8 mouse cellular contexts compared by ENCODE assay signal in the genomic region with DNA sequence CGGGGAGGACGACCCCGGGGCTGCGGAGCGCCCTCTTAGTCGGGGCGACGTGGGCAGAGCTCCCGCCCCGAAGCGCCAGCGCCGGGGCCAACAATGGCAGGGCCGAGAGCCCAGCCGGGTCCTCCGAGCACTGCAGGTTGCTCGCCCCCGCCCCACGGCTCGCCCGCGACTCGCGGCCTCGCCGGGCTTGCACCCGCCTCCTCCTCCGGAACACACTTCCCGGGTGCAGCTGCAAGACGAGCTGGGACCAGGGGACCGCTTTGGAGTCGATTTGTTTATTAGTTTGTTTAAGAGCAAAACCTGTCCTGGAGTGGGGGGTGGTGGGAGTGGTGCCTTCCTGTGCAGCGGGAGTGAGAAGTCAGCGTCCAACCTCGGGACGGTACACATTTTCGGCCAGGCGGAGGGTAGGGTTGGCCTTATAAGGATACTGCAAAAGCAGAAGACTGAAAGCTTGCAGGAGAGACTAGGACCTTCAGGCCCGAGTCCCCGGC. TPM values are rescaled to one million over a fixed set of nuclear protein-coding genes. Genes with fewer than 3 reads are reported as not detected.
DNase-seq lines count a peak whose midpoint lies in the region; ATAC-seq and TF ChIP-seq lines count a peak whose summit lies in the region.

No protein-coding gene starts in this region.

- no peak for DNase-seq in kidney, adult 9 months
- peak; percentile 47 for DNase-seq in adrenal gland, postnatal 25 days
- DNase-seq in forebrain, embryonic 14.5 days (ENCODE audit: low spot score), result peak; percentile 60
- DNase-seq in lung, embryonic 14.5 days, result peak; percentile 56
- no peak for DNase-seq in layer of hippocampus, adult 9-11 months

- peak overlapping the region; percentile 63; the same call in 1 of the 2 replicates for H3K27ac ChIP-seq in kidney, embryonic 14.5 days (ENCODE audit: low read depth, low read length)
- H3K27ac ChIP-seq in forebrain, embryonic 14.5 days (ENCODE audit: low read depth, low read length), result peak overlapping the region; percentile 98
- H3K27ac ChIP-seq in hindbrain, embryonic 16.5 days (ENCODE audit: low read depth, low read length), result peak overlapping the region; percentile 94
- H3K27ac ChIP-seq in lung, embryonic 14.5 days (ENCODE audit: low read depth), result peak overlapping the region; percentile 83

- peak overlapping the region; percentile 85 for H3K9ac ChIP-seq in kidney, embryonic 14.5 days (ENCODE audit: low read depth, low read length)
- peak overlapping the region; percentile 100 for H3K9ac ChIP-seq in forebrain, embryonic 14.5 days (ENCODE audit: low read length)
- H3K9ac ChIP-seq in hindbrain, embryonic 16.5 days (ENCODE audit: low read depth, low read length), result peak overlapping the region; percentile 99
- H3K9ac ChIP-seq in lung, embryonic 14.5 days, result peak overlapping the region; percentile 93

- under 1% methylated on average over 34 of the region's 40 CpGs for WGBS in kidney, embryonic 14.5 days
- WGBS in forebrain, embryonic 14.5 days, result 0% methylated on average over 33 of the region's 40 CpGs
- under 1% methylated on average over 28 of the region's 40 CpGs for WGBS in hindbrain, embryonic 16.5 days
- under 1% methylated on average over 38 of the region's 40 CpGs for WGBS in lung, embryonic 14.5 days

- ATAC-seq in kidney, embryonic 14.5 days (ENCODE audit: low FRiP score, low TSS enrichment), result peak; percentile 45; the same call in 1 of the 2 replicates
- ATAC-seq in forebrain, embryonic 14.5 days, result peak; percentile 70
- peak; percentile 54 for ATAC-seq in hindbrain, embryonic 16.5 days
- ATAC-seq in lung, embryonic 14.5 days (ENCODE audit: insufficient read depth), result peak; percentile 63
- ATAC-seq in neutrophil, adult 5-6 weeks (ENCODE audit: extremely low read depth, insufficient number of reproducible peaks, low FRiP score, poor library complexity, severe bottlenecking), result 0 out of 2 replicates have a peak, but pooled peaks have one; percentile 13

- peak overlapping the region; percentile 86 for H3K4me3 ChIP-seq in kidney, embryonic 14.5 days (ENCODE audit: low read length)
- H3K4me3 ChIP-seq in forebrain, embryonic 14.5 days (ENCODE audit: low read depth, low read length), result peak overlapping the region; percentile 94
- peak overlapping the region; percentile 90 for H3K4me3 ChIP-seq in hindbrain, embryonic 16.5 days (ENCODE audit: low read length)
- peak overlapping the region; percentile 81 for H3K4me3 ChIP-seq in lung, embryonic 14.5 days (ENCODE audit: low read depth, low read length)

- peak overlapping the region; percentile 97 for H3K4me2 ChIP-seq in kidney, embryonic 14.5 days (replicated peaks; ENCODE audit: low read depth, low read length)
- H3K4me2 ChIP-seq in forebrain, embryonic 14.5 days (ENCODE audit: low read length), result peak overlapping the region; percentile 85
- H3K4me2 ChIP-seq in hindbrain, embryonic 16.5 days (ENCODE audit: low read length), result peak overlapping the region; percentile 75
- peak overlapping the region; percentile 97 for H3K4me2 ChIP-seq in lung, embryonic 14.5 days

- no peak for TF ChIP-seq CTCF in lung, embryonic 14.5 days (IDR thresholded peaks at IDR 0.05; ENCODE audit: low read depth)

- 0 out of 2 replicates have a peak, but pooled peaks cover 3% of the 10 kb centered on the region for H3K27me3 ChIP-seq in kidney, embryonic 14.5 days (ENCODE audit: control insufficient read depth, insufficient read depth, low read length)
- no peaks in the 10 kb centered on the region for H3K27me3 ChIP-seq in forebrain, embryonic 14.5 days (replicated peaks; ENCODE audit: control insufficient read depth, insufficient read depth, low read length)
- no peaks in the 10 kb centered on the region for H3K27me3 ChIP-seq in hindbrain, embryonic 16.5 days (replicated peaks; ENCODE audit: control insufficient read depth, insufficient read depth, low read length)
- H3K27me3 ChIP-seq in lung, embryonic 14.5 days (ENCODE audit: insufficient read depth, low read length), result peaks cover 7% of the 10 kb centered on the region; the same call in 1 of the 2 replicates

- H3K9me3 ChIP-seq in kidney, embryonic 14.5 days (ENCODE audit: control insufficient read depth, low read length), result no peaks in the 10 kb centered on the region
- H3K9me3 ChIP-seq in forebrain, embryonic 14.5 days (replicated peaks; ENCODE audit: control insufficient read depth, low read length), result no peaks in the 10 kb centered on the region
- H3K9me3 ChIP-seq in hindbrain, embryonic 16.5 days (ENCODE audit: control insufficient read depth, low read length), result no peaks in the 10 kb centered on the region
- H3K9me3 ChIP-seq in lung, embryonic 14.5 days (ENCODE audit: low read depth, low read length), result no peaks in the 10 kb centered on the region

- peaks cover 13% of the 10 kb centered on the region; the same call in 1 of the 2 replicates for H3K4me1 ChIP-seq in kidney, embryonic 14.5 days (ENCODE audit: control insufficient read depth, insufficient read depth, low read length)
- peaks cover 28% of the 10 kb centered on the region for H3K4me1 ChIP-seq in forebrain, embryonic 14.5 days (ENCODE audit: control insufficient read depth, insufficient read depth, low read length)
- peaks cover 29% of the 10 kb centered on the region for H3K4me1 ChIP-seq in hindbrain, embryonic 16.5 days (ENCODE audit: control insufficient read depth, insufficient read depth, low read depth, low read length)
- no peaks in the 10 kb centered on the region for H3K4me1 ChIP-seq in lung, embryonic 14.5 days (ENCODE audit: insufficient read depth)

- no peaks in the 10 kb centered on the region for H3K36me3 ChIP-seq in kidney, embryonic 14.5 days (ENCODE audit: control insufficient read depth, insufficient read depth, low read length)
- H3K36me3 ChIP-seq in forebrain, embryonic 14.5 days (ENCODE audit: control insufficient read depth, insufficient read depth, low read length), result no peaks in the 10 kb centered on the region
- H3K36me3 ChIP-seq in hindbrain, embryonic 16.5 days (ENCODE audit: control insufficient read depth, insufficient read depth, low read length), result no peaks in the 10 kb centered on the region
- H3K36me3 ChIP-seq in lung, embryonic 14.5 days (ENCODE audit: insufficient read depth), result no peaks in the 10 kb centered on the region

RNA-seq across cellular contexts. Expression of a gene that starts 1.0 kb away (rescaled TPM):
- polyA plus RNA-seq in kidney, embryonic 14.5 days (2014; fragmentation: Nextera tagmentation; extraction: Ambion mirVana), result 6.3 and 9.1 TPM in 2 replicates
- 7.9 and 8.3 TPM in 2 replicates for total RNA-seq in adrenal gland, postnatal 25 days (2021)
- 9.6 and 11.6 TPM in 2 replicates for polyA plus RNA-seq in forebrain, embryonic 14.5 days (2014; fragmentation: Nextera tagmentation; extraction: Ambion mirVana)
- polyA plus RNA-seq in hindbrain, embryonic 16.5 days (2015; fragmentation: Nextera tagmentation; extraction: Ambion mirVana), result 10.3 and 11.4 TPM in 2 replicates
- 7.1 TPM in 2 replicates for polyA plus RNA-seq in lung, embryonic 14.5 days (2014; fragmentation: Nextera tagmentation; extraction: Ambion mirVana)
- total RNA-seq in neutrophil, adult 5-6 weeks (2017), result 33.1 and 34.9 TPM in 2 replicates

RNA-seq across cellular contexts. Expression of a gene that starts 16.1 kb away (rescaled TPM):
- 36.0 and 57.6 TPM in 2 replicates for polyA plus RNA-seq in kidney, embryonic 14.5 days (2014; fragmentation: Nextera tagmentation; extraction: Ambion mirVana)
- 91.6 and 115 TPM in 2 replicates for total RNA-seq in adrenal gland, postnatal 25 days (2021)
- polyA plus RNA-seq in forebrain, embryonic 14.5 days (2014; fragmentation: Nextera tagmentation; extraction: Ambion mirVana), result 35.7 and 47.9 TPM in 2 replicates
- polyA plus RNA-seq in hindbrain, embryonic 16.5 days (2015; fragmentation: Nextera tagmentation; extraction: Ambion mirVana), result 30.2 and 30.3 TPM in 2 replicates
- polyA plus RNA-seq in lung, embryonic 14.5 days (2014; fragmentation: Nextera tagmentation; extraction: Ambion mirVana), result 43.4 and 49.5 TPM in 2 replicates
- 312 and 322 TPM in 2 replicates for total RNA-seq in neutrophil, adult 5-6 weeks (2017)

Comparison
In these comparisons a context has a peak if more than half of its experiments do, and no peak if none do; other contexts are left out.
1. ATAC-seq: peak in every context shown above with its lines; median percentile 70 in forebrain, embryonic 14.5 days; 63 in lung, embryonic 14.5 days; 54 in hindbrain, embryonic 16.5 days; 45 in kidney, embryonic 14.5 days; 13 in neutrophil, adult 5-6 weeks.
2. DNase-seq: peak in adrenal gland, postnatal 25 days (single experiment), forebrain, embryonic 14.5 days (single experiment) and lung, embryonic 14.5 days (single experiment); none in kidney, adult 9 months (single experiment) and layer of hippocampus, adult 9-11 months (single experiment).
3. Peak in every context shown above with its lines, with median percentiles within 50 percentile points of each other: H3K27ac ChIP-seq, H3K4me2 ChIP-seq, H3K4me3 ChIP-seq and H3K9ac ChIP-seq.